Mouse (Mus musculus): ENCODE data around the gene Gm20388. TPM values are rescaled to one million over a fixed set of nuclear protein-coding genes. Genes with fewer than 3 reads are reported as not detected.

The Gm20388 gene
- total and polyA plus RNA-seq, 2 experiments from 2014 or later = 17.3 TPM; not detected in 1

DNA sequence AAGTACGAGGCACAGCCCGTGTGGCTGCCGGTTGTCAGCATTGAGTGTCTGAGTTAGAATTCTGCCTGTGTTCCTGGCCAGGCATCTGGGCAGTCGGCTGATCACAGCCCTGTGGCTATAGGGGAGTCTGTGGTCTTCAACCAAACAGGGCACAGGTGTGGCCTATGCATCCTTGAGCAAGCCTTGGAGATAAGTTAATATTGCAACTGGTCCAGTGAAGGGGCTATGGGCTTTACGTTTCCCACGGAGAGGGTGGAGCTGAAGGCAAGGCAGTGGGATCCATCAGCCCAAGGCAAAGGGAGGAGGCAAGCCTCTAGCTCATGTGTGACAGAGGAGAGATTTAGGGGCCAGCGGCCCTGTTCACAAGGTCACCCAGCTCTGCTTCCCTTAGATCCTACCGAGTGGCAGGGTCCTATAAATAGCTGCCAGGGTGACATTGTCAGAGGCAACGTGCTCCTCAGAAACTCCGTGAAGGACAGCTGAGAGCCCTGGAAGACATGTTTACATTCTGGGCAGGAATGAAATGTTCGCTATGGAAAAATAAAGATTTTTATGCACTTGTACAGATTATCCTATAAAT lies 4229.7 kb downstream of the Gm20388 start:
- H3K27me3 ChIP-seq (ENCODE audit: control insufficient read depth, insufficient read depth, low read length) = no peaks in the 10 kb centered on the region
- peak; percentile 53 for DNase-seq (ENCODE audit: low spot score)
- H3K9me3 ChIP-seq (replicated peaks; ENCODE audit: control insufficient read depth, low read length) = no peaks in the 10 kb centered on the region
- no peak overlapping the region for H3K4me2 ChIP-seq (ENCODE audit: low read depth, low read length)
- no peak overlapping the region for H3K4me3 ChIP-seq (ENCODE audit: low read depth, low read length)
- ATAC-seq (ENCODE audit: insufficient read depth, low read depth) = peak; percentile 41; the same call in 1 of the 2 replicates
- WGBS = 60% methylated on average over 11 of the region's 11 CpGs
- H3K4me1 ChIP-seq (ENCODE audit: control insufficient read depth, insufficient read depth) = peaks cover 18% of the 10 kb centered on the region; the same call in 1 of the 2 replicates
- no peak overlapping the region for H3K27ac ChIP-seq (ENCODE audit: low read depth)
- no peaks in the 10 kb centered on the region for H3K36me3 ChIP-seq (replicated peaks; ENCODE audit: control insufficient read depth, insufficient read depth, low read length)
- no peak overlapping the region for H3K9ac ChIP-seq (replicated peaks; ENCODE audit: low read depth, low read length)
- TF ChIP-seq EP300 (IDR thresholded peaks at IDR 0.05; ENCODE audit: low read depth) (no peak), CTCF (IDR thresholded peaks at IDR 0.05; ENCODE audit: low read depth) (no peak)

DNA sequence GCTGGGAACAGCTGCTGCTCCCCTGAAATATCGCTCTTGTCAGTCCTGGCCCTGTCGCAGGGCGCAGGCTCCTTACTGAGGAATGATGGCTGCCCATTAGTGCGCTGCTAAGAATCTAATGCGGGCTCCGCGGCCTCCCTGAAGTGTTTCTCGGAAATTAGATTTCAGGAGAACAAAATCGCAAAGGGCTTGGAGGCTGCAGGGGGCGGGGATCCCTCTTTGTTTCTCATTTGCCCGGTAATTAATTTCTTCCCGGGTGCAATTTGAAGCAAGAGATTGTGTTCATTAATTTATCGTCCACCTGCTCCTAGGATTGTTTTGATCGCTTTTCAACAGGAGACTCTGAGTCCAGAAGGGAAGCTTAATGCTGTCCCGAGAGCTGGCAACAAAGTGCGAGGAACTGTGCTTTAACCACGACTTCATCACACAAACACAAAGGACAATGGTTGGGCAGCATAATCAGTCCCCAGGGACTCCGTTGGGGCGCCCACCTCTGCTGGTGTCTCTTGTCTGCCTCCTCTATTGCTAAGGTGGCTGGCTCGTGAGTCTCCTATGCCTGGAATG lies 4230.3 kb downstream of the Gm20388 start:
- no peak overlapping the region for H3K9ac ChIP-seq (replicated peaks; ENCODE audit: low read depth, low read length)
- H3K4me1 ChIP-seq (ENCODE audit: control insufficient read depth, insufficient read depth) = peaks cover 18% of the 10 kb centered on the region; the same call in 1 of the 2 replicates
- H3K9me3 ChIP-seq (replicated peaks; ENCODE audit: control insufficient read depth, low read length) = no peaks in the 10 kb centered on the region
- ATAC-seq (ENCODE audit: insufficient read depth, low read depth) (no peak), DNase-seq (ENCODE audit: low spot score) (no peak)
- TF ChIP-seq EP300 (IDR thresholded peaks at IDR 0.05; ENCODE audit: low read depth) = no peak
- no peak for TF ChIP-seq CTCF (IDR thresholded peaks at IDR 0.05; ENCODE audit: low read depth)
- H3K27ac ChIP-seq (ENCODE audit: low read depth) = no peak overlapping the region
- no peak overlapping the region for H3K4me3 ChIP-seq (ENCODE audit: low read depth, low read length)
- H3K4me2 ChIP-seq (ENCODE audit: low read depth, low read length) = no peak overlapping the region
- no peaks in the 10 kb centered on the region for H3K36me3 ChIP-seq (replicated peaks; ENCODE audit: control insufficient read depth, insufficient read depth, low read length)
- no peaks in the 10 kb centered on the region for H3K27me3 ChIP-seq (ENCODE audit: control insufficient read depth, insufficient read depth, low read length)
- WGBS = 79% methylated on average over 20 of the region's 20 CpGs

- DNase-seq (ENCODE audit: low spot score) = no peak
- no peak for TF ChIP-seq CTCF (IDR thresholded peaks at IDR 0.05; ENCODE audit: low read depth)
- TF ChIP-seq EP300 (IDR thresholded peaks at IDR 0.05; ENCODE audit: low read depth) = no peak
- H3K27ac ChIP-seq (ENCODE audit: low read depth) = no peak overlapping the region
- no peak overlapping the region for H3K9ac ChIP-seq (replicated peaks; ENCODE audit: low read depth, low read length)
- peaks cover 18% of the 10 kb centered on the region; the same call in 1 of the 2 replicates for H3K4me1 ChIP-seq (ENCODE audit: control insufficient read depth, insufficient read depth)
- H3K4me2 ChIP-seq (ENCODE audit: low read depth, low read length) = no peak overlapping the region
- H3K27me3 ChIP-seq (ENCODE audit: control insufficient read depth, insufficient read depth, low read length) = no peaks in the 10 kb centered on the region
- no peak for ATAC-seq (ENCODE audit: insufficient read depth, low read depth)
- H3K36me3 ChIP-seq (replicated peaks; ENCODE audit: control insufficient read depth, insufficient read depth, low read length) = no peaks in the 10 kb centered on the region
- H3K9me3 ChIP-seq (replicated peaks; ENCODE audit: control insufficient read depth, low read length) = no peaks in the 10 kb centered on the region
- WGBS = 38% methylated on average over 9 of the region's 9 CpGs
- no peak overlapping the region for H3K4me3 ChIP-seq (ENCODE audit: low read depth, low read length)
Measured at GRCm38 (mm10) chr8:124141681-124142391, 4231.2 kb downstream of the Gm20388 start.

- H3K27ac ChIP-seq (ENCODE audit: low read depth) = no peak overlapping the region
- H3K4me3 ChIP-seq (ENCODE audit: low read depth, low read length) = no peak overlapping the region
- no peak for ATAC-seq (ENCODE audit: insufficient read depth, low read depth)
- no peaks in the 10 kb centered on the region for H3K27me3 ChIP-seq (ENCODE audit: control insufficient read depth, insufficient read depth, low read length)
- no peak overlapping the region for H3K4me2 ChIP-seq (ENCODE audit: low read depth, low read length)
- DNase-seq (ENCODE audit: low spot score) = no peak
- TF ChIP-seq CTCF (IDR thresholded peaks at IDR 0.05; ENCODE audit: low read depth) (no peak), EP300 (IDR thresholded peaks at IDR 0.05; ENCODE audit: low read depth) (no peak)
- no peaks in the 10 kb centered on the region for H3K36me3 ChIP-seq (replicated peaks; ENCODE audit: control insufficient read depth, insufficient read depth, low read length)
- WGBS = 65% methylated on average over 5 of the region's 5 CpGs
- H3K9me3 ChIP-seq (replicated peaks; ENCODE audit: control insufficient read depth, low read length) = no peaks in the 10 kb centered on the region
- no peak overlapping the region for H3K9ac ChIP-seq (replicated peaks; ENCODE audit: low read depth, low read length)
- H3K4me1 ChIP-seq (ENCODE audit: control insufficient read depth, insufficient read depth) = peaks cover 18% of the 10 kb centered on the region; the same call in 1 of the 2 replicates
Measured at GRCm38 (mm10) chr8:124143003-124143402, 4232.4 kb downstream of the Gm20388 start.

GRCm38 (mm10) chr8:124143871-124144618 lies 4233.4 kb downstream of the Gm20388 start:
- no peak for TF ChIP-seq CTCF (IDR thresholded peaks at IDR 0.05; ENCODE audit: low read depth)
- TF ChIP-seq EP300 (IDR thresholded peaks at IDR 0.05; ENCODE audit: low read depth) = no peak
- Histone ChIP-seq H3K4me2 (ENCODE audit: low read depth, low read length) (no peak overlapping the region), H3K36me3 (replicated peaks; ENCODE audit: control insufficient read depth, insufficient read depth, low read length) (no peaks in the 10 kb centered on the region), H3K9me3 (replicated peaks; ENCODE audit: control insufficient read depth, low read length) (no peaks in the 10 kb centered on the region), H3K4me1 (ENCODE audit: control insufficient read depth, insufficient read depth) (peaks cover 18% of the 10 kb centered on the region; the same call in 1 of the 2 replicates), H3K9ac (replicated peaks; ENCODE audit: low read depth, low read length) (no peak overlapping the region), H3K4me3 (ENCODE audit: low read depth, low read length) (no peak overlapping the region), H3K27ac (ENCODE audit: low read depth) (no peak overlapping the region), H3K27me3 (ENCODE audit: control insufficient read depth, insufficient read depth, low read length) (no peaks in the 10 kb centered on the region)
- no peak for DNase-seq (ENCODE audit: low spot score)
- 88% methylated on average over 16 of the region's 16 CpGs for WGBS
- no peak for ATAC-seq (ENCODE audit: insufficient read depth, low read depth)
